Mouse (Mus musculus) telencephalon, adult 2 months (tissue): ENCODE results near the gene Krcc1.
"Not testable (repeated sequence)": the region's sequence is repeated elsewhere in the genome, so short reads cannot be mapped to it uniquely, and the experiment has no call there.

Experiments used
- DNase-seq: peaks from one replicate; pipeline ENCODE4 v3.0.0-alpha.2; 2011; ENCODE audit warnings: low read depth, low spot score

Krcc1 gene

GRCm38 (mm10) chr6:71261060-71261459, 10.4 kb upstream of the Krcc1 start:
- no peak for DNase-seq

GRCm38 (mm10) chr6:71262142-71262833, 9.2 kb upstream of the Krcc1 start:
- DNase-seq, result no peak

- not testable (repeated sequence) for DNase-seq
Measured at GRCm38 (mm10) chr6:71267603-71268002, 3.9 kb upstream of the Krcc1 start.

GRCm38 (mm10) chr6:71268929-71269685, 2.4 kb upstream of the Krcc1 start:
- no peak for DNase-seq

- not testable (repeated sequence) for DNase-seq
Measured at GRCm38 (mm10) chr6:71269686-71270050, 1.8 kb upstream of the Krcc1 start.

- peak; percentile 45 for DNase-seq
Measured at GRCm38 (mm10) chr6:71270301-71271056, 998 bp upstream of the Krcc1 start.

GRCm38 (mm10) chr6:71271057-71271388, 454 bp upstream of the Krcc1 start:
- DNase-seq, result no peak

- DNase-seq, result peak; percentile 2
Measured at GRCm38 (mm10) chr6:71272316-71272741, 852 bp downstream of the Krcc1 start.

- DNase-seq, result no peak
Measured at GRCm38 (mm10) chr6:71273715-71274114, 2.2 kb downstream of the Krcc1 start.

GRCm38 (mm10) chr6:71274621-71275020, 3.1 kb downstream of the Krcc1 start:
- no peak for DNase-seq

GRCm38 (mm10) chr6:71279418-71279817, 7.9 kb downstream of the Krcc1 start:
- no peak for DNase-seq

GRCm38 (mm10) chr6:71293509-71293908, 22.0 kb downstream of the Krcc1 start:
- DNase-seq, result no peak

GRCm38 (mm10) chr6:71295303-71295702, 23.8 kb downstream of the Krcc1 start:
- DNase-seq, result no peak

- DNase-seq, result no peak
Measured at GRCm38 (mm10) chr6:71298051-71298450, 26.6 kb downstream of the Krcc1 start.

GRCm38 (mm10) chr6:71298751-71299150, 27.3 kb downstream of the Krcc1 start:
- no peak for DNase-seq

- DNase-seq, result no peak
Measured at GRCm38 (mm10) chr6:71302097-71302731, 30.7 kb downstream of the Krcc1 start.

GRCm38 (mm10) chr6:71307486-71307885, 36.0 kb downstream of the Krcc1 start:
- DNase-seq, result no peak

GRCm38 (mm10) chr6:71321826-71322283, 50.4 kb downstream of the Krcc1 start, which contains the start of gene Smyd1:
Smyd1 (minus strand) TSS chr6:71322233.
- DNase-seq, result no peak

- no peak for DNase-seq
Measured at GRCm38 (mm10) chr6:71322491-71322921, 51.0 kb downstream of the Krcc1 start, which contains the start of gene Cd8b1. Cd8b1 (plus strand) TSS chr6:71322788.

GRCm38 (mm10) chr6:71324816-71325215, 53.3 kb downstream of the Krcc1 start:
- DNase-seq, result no peak

GRCm38 (mm10) chr6:71329881-71330280, 58.4 kb downstream of the Krcc1 start:
- no peak for DNase-seq

- DNase-seq, result no peak
Measured at GRCm38 (mm10) chr6:71330486-71330885, 59.0 kb downstream of the Krcc1 start.
